Mouse (Mus musculus): ENCODE measurements around the gene Mycbp2.

The Mycbp2 gene

GRCm38 (mm10) chr14:103346729-103347505 lies at the start of gene Mycbp2:
Gene Mycbp2 (minus strand): TSS chr14:103346814.
- H3K36me3 ChIP-seq (ENCODE audit: control insufficient read depth, insufficient read depth, low read length, poor library complexity, severe bottlenecking), result no peaks in the 10 kb centered on the region
- peak; percentile 97 for DNase-seq (ENCODE audit: low read depth, low spot score)
- H3K27me3 ChIP-seq (ENCODE audit: control insufficient read depth, insufficient read depth, low read length, poor library complexity, severe bottlenecking), result no peaks in the 10 kb centered on the region

GRCm38 (mm10) chr14:103392391-103392790 lies 45.8 kb upstream of the Mycbp2 start:
- Histone ChIP-seq H3K27me3 (ENCODE audit: control insufficient read depth, insufficient read depth, low read length, poor library complexity, severe bottlenecking) (no peaks in the 10 kb centered on the region), H3K36me3 (ENCODE audit: control insufficient read depth, insufficient read depth, low read length, poor library complexity, severe bottlenecking) (no peaks in the 10 kb centered on the region)
- peak; percentile 16 for DNase-seq (ENCODE audit: low read depth, low spot score)

- DNase-seq (ENCODE audit: low read depth, low spot score), result no peak
- no peaks in the 10 kb centered on the region for H3K27me3 ChIP-seq (ENCODE audit: control insufficient read depth, insufficient read depth, low read length, poor library complexity, severe bottlenecking)
- no peaks in the 10 kb centered on the region for H3K36me3 ChIP-seq (ENCODE audit: control insufficient read depth, insufficient read depth, low read length, poor library complexity, severe bottlenecking)
Measured at GRCm38 (mm10) chr14:103387431-103387830, 40.8 kb upstream of the Mycbp2 start.

- H3K36me3 ChIP-seq (ENCODE audit: control insufficient read depth, insufficient read depth, low read length, poor library complexity, severe bottlenecking), result no peaks in the 10 kb centered on the region
- no peak for DNase-seq (ENCODE audit: low read depth, low spot score)
- H3K27me3 ChIP-seq (ENCODE audit: control insufficient read depth, insufficient read depth, low read length, poor library complexity, severe bottlenecking), result no peaks in the 10 kb centered on the region
Measured at GRCm38 (mm10) chr14:103386871-103387270, 40.3 kb upstream of the Mycbp2 start.

GRCm38 (mm10) chr14:103385084-103385610 lies 38.5 kb upstream of the Mycbp2 start:
- DNase-seq (ENCODE audit: low read depth, low spot score), result no peak
- H3K27me3 ChIP-seq (ENCODE audit: control insufficient read depth, insufficient read depth, low read length, poor library complexity, severe bottlenecking), result no peaks in the 10 kb centered on the region
- H3K36me3 ChIP-seq (ENCODE audit: control insufficient read depth, insufficient read depth, low read length, poor library complexity, severe bottlenecking), result no peaks in the 10 kb centered on the region

DNA sequence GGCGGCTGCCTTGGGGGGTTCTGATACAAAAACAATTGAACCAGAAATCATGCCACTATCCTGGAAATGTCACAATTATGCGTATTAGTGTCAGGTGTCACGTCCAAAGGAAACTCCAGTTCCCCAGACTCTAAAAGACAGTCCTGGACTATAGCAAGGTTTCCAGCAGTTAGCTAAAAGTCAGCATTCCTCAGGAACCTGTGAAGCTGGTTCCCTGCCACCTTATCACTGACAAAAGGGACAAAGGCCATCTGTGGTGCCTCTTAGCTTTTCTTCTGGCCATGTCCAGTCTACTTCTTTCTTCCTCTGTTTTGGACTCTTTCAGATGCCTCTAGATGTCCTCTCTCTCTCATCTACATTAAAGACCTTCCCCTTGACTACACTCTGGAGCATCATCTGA lies 32.1 kb upstream of the Mycbp2 start:
- DNase-seq (ENCODE audit: low read depth, low spot score), result no peak
- Histone ChIP-seq H3K27me3 (ENCODE audit: control insufficient read depth, insufficient read depth, low read length, poor library complexity, severe bottlenecking) (no peaks in the 10 kb centered on the region; the same call in 1 of the 2 replicates), H3K36me3 (ENCODE audit: control insufficient read depth, insufficient read depth, low read length, poor library complexity, severe bottlenecking) (no peaks in the 10 kb centered on the region)

DNA sequence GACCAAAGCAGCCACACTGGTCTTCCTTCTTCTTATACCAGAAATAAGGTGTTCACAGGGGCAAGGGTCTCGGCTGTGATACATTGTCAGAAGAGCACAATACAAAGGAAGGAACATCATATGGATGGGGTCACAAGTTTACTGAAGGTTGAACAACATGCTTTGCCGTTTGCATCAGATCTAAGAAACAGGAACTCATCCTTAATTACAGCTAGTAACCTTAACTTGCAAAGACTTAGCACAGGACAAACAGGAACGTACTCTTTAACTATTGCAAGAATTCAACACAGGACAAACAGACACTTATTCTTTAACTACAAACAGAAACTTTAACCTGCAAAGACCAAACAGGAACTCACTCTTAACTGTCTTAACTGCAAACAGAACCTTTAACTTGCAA lies 30.2 kb upstream of the Mycbp2 start:
- DNase-seq (ENCODE audit: low read depth, low spot score), result no peak
- no peaks in the 10 kb centered on the region for H3K36me3 ChIP-seq (ENCODE audit: control insufficient read depth, insufficient read depth, low read length, poor library complexity, severe bottlenecking)
- H3K27me3 ChIP-seq (ENCODE audit: control insufficient read depth, insufficient read depth, low read length, poor library complexity, severe bottlenecking), result no peaks in the 10 kb centered on the region; the same call in 1 of the 2 replicates

DNA sequence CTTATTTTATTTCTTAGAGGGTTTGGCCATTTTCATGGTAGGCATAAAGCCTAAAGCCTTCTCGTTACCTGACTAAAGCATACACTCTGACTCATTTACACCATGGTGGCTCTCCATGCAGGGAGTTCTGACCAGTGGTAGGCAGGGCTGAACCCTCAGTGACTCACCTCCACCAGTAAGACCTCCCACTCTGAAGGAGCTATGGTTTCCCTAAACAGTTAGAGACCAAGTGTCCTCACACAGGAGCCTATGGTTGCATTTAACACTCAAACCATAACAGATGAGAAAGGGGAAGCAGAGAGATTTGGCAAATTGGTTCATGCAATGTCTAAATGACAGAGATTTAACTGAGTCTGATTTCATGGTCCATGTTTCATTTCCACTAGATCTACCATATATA lies 28.9 kb upstream of the Mycbp2 start:
- Histone ChIP-seq H3K36me3 (ENCODE audit: control insufficient read depth, insufficient read depth, low read length, poor library complexity, severe bottlenecking) (no peaks in the 10 kb centered on the region), H3K27me3 (ENCODE audit: control insufficient read depth, insufficient read depth, low read length, poor library complexity, severe bottlenecking) (no peaks in the 10 kb centered on the region; the same call in 1 of the 2 replicates)
- DNase-seq (ENCODE audit: low read depth, low spot score), result no peak

DNA sequence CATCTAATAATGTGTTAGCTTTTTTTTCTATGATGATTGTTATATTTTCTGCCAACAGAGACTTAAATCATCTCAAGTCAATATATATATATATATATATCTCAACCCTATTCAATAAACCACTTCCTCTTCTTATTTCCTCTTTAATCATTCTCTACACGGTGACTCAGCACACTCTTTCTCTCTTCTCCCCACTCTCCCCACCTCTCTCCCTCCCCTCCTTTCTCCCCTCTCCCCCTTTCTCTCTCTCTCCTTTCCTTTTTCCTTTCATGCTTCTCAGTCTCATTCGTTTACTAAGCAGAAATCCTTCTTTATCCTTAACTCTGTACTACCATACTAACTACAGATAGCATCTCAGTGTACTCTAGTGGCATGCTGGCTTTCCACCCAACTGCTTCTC lies 16.6 kb upstream of the Mycbp2 start:
- Histone ChIP-seq H3K27me3 (ENCODE audit: control insufficient read depth, insufficient read depth, low read length, poor library complexity, severe bottlenecking) (no peaks in the 10 kb centered on the region), H3K36me3 (ENCODE audit: control insufficient read depth, insufficient read depth, low read length, poor library complexity, severe bottlenecking) (no peaks in the 10 kb centered on the region)
- DNase-seq (ENCODE audit: low read depth, low spot score), result peak; percentile 45

- no peaks in the 10 kb centered on the region; the same call in 1 of the 2 replicates for H3K36me3 ChIP-seq (ENCODE audit: control insufficient read depth, insufficient read depth, low read length, poor library complexity, severe bottlenecking)
- H3K27me3 ChIP-seq (ENCODE audit: control insufficient read depth, insufficient read depth, low read length, poor library complexity, severe bottlenecking), result no peaks in the 10 kb centered on the region
- no peak for DNase-seq (ENCODE audit: low read depth, low spot score)
Measured at GRCm38 (mm10) chr14:103356066-103356465, 9.5 kb upstream of the Mycbp2 start.

DNA sequence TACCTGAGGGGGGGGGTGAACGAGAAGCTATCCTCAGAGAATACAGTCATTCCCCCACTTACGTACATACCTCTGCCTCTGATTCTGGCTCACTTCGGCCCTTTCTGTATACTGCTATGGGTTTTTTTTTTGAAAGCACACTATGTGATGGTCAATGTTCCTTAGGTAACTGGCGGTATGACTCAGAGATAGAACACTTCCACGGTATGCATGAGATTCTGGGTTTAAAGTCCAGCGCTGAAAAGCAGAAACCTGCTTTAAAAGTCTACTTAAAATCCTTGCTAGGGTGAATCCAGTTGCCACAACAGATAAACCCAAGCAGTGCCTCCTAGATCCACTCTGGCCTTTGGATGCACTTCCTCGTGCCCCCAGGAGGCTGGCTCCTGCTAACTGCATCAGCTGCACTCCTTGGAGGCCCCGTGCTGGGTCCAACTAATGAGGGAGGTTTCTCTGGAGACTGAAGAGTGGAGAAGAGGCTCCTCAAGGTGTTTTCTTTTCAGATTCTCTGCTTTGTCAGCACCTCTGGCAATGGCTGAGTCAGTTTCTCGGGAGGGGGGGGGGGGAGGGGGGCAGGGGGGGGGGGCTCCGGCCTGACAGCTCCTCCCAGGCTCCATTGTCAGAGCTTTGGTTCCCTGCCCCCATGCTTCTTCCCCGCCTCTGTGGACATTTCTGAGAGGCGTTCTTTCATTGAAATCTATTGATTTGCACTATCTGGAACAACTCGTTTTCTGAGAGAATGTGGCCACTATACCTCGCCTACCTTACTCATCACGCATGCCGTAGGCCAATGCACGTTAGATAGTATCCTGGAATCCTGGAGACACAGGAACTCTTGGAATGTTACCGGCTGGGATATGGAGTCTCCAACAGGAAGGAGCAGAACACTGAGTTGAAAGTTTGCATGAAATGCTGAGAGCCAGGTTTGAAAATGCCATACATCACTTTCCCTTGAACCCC lies 8.1 kb upstream of the Mycbp2 start:
- no peak for DNase-seq (ENCODE audit: low read depth, low spot score)
- Histone ChIP-seq H3K27me3 (ENCODE audit: control insufficient read depth, insufficient read depth, low read length, poor library complexity, severe bottlenecking) (no peaks in the 10 kb centered on the region), H3K36me3 (ENCODE audit: control insufficient read depth, insufficient read depth, low read length, poor library complexity, severe bottlenecking) (no peaks in the 10 kb centered on the region; the same call in 1 of the 2 replicates)

- no peaks in the 10 kb centered on the region for H3K36me3 ChIP-seq (ENCODE audit: control insufficient read depth, insufficient read depth, low read length, poor library complexity, severe bottlenecking)
- DNase-seq (ENCODE audit: low read depth, low spot score), result peak; percentile 67
Measured at GRCm38 (mm10) chr14:103345858-103346728, 521 bp downstream of the Mycbp2 start.

DNA sequence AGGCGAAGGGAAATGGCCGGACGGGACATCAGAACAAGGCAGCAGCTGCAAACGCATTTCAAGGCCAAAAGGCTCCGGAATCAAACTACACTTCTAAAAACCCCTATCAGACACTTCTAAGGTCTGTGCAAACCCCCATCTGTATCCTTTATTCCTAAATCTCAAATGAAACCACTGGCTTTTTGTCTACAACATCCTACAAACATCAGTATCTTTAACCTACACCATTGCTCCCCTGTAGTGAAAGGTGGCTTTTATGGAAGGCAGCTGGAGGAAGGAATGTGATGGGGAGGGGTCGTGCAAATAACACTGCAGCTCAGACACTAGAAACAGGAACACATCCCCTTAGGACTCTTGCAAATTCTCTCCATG lies 1.1 kb downstream of the Mycbp2 start:
- no peaks in the 10 kb centered on the region for H3K27me3 ChIP-seq (ENCODE audit: control insufficient read depth, insufficient read depth, low read length, poor library complexity, severe bottlenecking)
- no peaks in the 10 kb centered on the region for H3K36me3 ChIP-seq (ENCODE audit: control insufficient read depth, insufficient read depth, low read length, poor library complexity, severe bottlenecking)
- DNase-seq (ENCODE audit: low read depth, low spot score), result peak; percentile 15

More at GRCm38 (mm10) chr14:103345858-103346728, 521 bp downstream of the Mycbp2 start:
- H3K27me3 ChIP-seq (ENCODE audit: control insufficient read depth, insufficient read depth, low read length, poor library complexity, severe bottlenecking), result no peaks in the 10 kb centered on the region

DNA sequence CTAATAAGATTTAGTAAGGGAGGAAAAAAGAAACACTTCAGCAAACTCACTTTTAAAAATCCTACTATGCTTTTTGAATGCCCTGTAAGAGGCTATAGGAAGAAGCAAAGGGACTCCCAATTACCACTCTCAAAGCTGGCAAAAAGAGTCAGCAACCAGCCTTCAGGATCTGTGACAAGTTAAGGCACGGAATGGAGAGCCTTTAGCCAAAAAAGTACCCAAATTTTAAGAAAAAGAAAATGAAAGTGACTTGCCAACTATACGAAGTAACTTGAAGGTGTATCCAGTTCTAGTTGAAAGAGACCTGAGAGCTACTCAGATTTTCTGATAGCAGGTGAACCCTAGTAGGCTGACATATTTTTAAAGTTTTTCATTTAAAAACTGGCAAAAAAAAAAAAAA lies 1.6 kb downstream of the Mycbp2 start:
- no peaks in the 10 kb centered on the region for H3K36me3 ChIP-seq (ENCODE audit: control insufficient read depth, insufficient read depth, low read length, poor library complexity, severe bottlenecking)
- no peak for DNase-seq (ENCODE audit: low read depth, low spot score)
- H3K27me3 ChIP-seq (ENCODE audit: control insufficient read depth, insufficient read depth, low read length, poor library complexity, severe bottlenecking), result no peaks in the 10 kb centered on the region
